Mouse (Mus musculus) megakaryocyte, embryonic 14.5 days (primary cell): ENCODE data around the gene Ppp2r3a.

Experiments used
- FLI1 ChIP-seq: IDR thresholded peaks from 2 replicates; pipeline ENCODE4 v1.6.1; 2012; ENCODE audit warnings: low read length, inconsistent platforms, mixed read lengths
- GATA1 ChIP-seq: IDR thresholded peaks from 3 replicates; pipeline ENCODE4 v1.6.1; 2012; ENCODE audit warnings: mixed read lengths, low read length, inconsistent platforms, borderline replicate concordance

DNA sequence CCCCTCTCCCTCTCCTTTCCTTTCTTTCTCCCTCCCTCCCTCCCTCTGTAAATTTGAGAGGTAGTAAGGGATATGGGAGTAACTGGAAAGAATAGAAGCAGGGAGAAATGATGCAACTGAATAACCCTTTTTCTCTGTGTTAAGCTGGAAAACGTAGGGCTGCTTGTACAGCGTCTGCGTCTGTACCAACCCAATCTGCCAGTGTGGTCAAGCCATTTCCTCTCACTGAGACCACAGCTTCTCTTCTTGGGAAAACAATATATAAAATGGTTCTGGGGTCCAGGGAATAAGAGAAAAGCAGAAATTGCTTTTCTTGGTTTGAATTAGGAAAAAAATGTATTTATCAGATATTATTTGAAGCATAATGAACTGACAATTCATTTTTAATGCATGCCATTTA is 21.6 kb downstream of the Ppp2r3a start:
- TF ChIP-seq GATA1 (no peak), FLI1 (no peak)
